Mouse (Mus musculus): Measurements from ENCODE around the gene Gata2. TPM values are rescaled to one million over a fixed set of nuclear protein-coding genes. Genes with fewer than 3 reads are reported as not detected.

Gene Gata2
- polyA plus RNA-seq, 1 experiment from 2014 or later, result 14.6 TPM

DNA sequence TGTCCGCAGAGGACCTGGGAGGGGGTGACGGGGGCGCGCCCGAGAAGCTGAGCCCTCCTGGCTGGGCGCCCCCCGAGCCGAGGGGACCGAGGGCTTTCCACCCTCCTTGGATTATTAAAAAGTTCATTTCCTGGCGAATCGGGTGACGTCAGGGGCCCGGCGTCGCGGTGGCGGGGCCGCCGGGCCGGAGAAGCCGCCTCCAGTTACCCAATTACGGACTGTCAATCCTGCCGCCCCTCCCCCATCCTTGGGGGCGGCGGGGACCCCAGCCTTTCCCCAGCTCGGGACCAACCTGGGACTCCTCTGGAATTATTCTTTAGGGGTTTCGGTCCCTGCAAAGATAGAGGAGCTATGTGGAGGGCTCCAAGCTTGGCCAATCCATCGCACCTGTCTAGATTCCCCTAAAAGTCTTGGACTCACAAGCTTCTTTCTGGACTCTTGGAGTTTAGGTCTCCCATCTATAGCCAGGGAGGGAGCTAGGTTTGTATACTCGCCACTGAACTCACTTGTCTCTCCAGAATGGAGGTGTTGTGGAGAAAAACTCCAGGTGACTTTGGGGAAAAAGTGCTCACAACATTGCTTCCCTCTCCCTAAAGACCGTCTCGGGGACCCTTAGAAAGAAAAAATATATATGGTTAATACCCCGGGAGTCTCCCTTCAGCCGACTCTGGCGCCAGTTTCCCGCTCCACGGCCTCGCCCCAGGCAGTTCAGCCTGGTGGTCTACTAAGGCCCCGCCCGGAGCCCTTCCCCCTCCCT lies 3.8 kb downstream of the Gata2 start:
- Histone ChIP-seq H3K27ac (no peak overlapping the region), H3K36me3 (replicated peaks) (no peaks in the 10 kb centered on the region), H3K9ac (0 out of 2 replicates have a peak overlapping the region, but pooled peaks have one; percentile 21), H3K4me2 (peak overlapping the region; percentile 63), H3K4me1 (peaks cover 50% of the 10 kb centered on the region), H3K27me3 (peaks cover 100% of the 10 kb centered on the region), H3K9me3 (no peaks in the 10 kb centered on the region), H3K4me3 (replicated peaks) (peak overlapping the region; percentile 40)
- WGBS, result under 1% methylated on average over 39 of the region's 39 CpGs
- ATAC-seq (ENCODE audit: low FRiP score), result no peak

DNA sequence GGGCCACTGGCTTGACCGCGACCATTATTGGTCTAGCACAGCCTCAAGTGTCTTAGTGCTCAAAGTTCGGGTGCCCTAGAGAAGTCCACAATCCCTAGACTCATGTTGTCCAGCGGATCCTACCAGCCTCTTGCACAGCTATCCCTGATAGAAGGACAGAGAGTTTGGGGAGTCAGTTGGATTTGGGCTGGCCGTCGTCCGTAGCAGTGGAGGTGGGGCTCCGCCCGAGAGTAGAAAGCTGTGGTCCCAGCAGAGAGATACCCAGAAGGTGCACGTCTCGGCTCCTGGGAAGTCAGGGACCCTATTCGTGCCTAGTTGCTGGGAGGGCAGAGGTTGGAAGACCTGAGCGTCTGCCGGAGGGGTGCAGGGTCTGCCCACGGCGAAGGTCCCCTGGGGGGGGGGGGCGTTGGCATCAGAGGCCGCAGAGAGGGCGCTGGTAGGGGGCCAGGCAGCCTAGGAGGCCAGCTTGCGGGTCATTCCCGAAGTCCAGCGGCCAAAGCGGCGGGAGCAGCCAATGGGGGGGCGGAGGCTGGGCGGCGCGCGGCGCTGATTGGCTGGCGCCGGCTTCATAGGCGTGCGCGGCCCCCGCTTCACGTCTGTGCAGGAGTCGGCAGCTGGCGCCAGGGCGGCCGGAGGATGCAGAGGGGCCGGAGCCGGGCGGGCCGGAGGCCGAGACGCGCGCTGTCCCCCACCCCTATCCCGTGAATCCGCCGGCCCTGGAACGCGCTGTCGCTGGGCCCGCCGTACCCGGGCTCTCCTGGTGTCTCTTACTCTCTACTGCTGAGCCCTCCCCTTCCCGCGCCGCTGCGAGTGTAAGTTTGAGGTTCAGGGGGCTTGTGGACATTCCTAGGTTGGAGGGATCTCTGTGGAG lies 4.6 kb downstream of the Gata2 start:
- under 1% methylated on average over 58 of the region's 62 CpGs for WGBS
- peaks cover 49% of the 10 kb centered on the region for H3K4me1 ChIP-seq

DNA sequence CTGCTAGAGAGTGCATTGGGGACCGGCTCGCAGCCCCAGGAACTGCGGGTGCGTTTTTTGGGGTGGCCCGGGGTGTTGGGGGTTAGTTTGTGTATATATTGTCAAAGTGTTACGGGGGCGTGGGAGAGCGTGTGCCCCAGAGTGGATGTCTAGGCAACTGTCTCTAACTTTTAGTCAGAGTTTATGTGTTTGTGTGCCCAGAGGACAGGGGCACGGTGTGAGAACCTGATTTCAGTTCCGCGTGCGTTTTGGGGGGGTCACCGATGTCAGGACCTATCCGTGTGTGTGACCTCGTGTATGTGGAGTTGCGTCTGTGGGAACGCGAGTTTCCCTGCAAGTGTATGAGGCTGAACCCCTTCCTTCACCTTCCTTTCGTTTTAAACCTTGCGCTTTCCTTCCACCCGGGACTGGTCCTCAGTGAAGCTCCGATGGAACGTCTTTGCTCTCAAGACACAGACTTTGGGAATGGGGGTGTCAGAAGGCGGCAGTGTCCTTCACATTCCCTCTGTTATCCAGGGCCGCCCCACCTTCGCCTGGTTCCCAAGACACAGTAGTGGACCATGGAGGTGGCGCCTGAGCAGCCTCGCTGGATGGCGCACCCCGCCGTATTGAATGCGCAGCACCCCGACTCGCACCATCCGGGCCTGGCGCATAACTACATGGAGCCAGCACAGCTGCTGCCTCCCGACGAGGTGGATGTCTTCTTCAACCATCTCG lies 5.5 kb downstream of the Gata2 start:
- H3K4me1 ChIP-seq, result peaks cover 41% of the 10 kb centered on the region
- H3K4me2 ChIP-seq, result peak overlapping the region; percentile 63
- no peak overlapping the region for H3K27ac ChIP-seq
- H3K36me3 ChIP-seq (replicated peaks), result no peaks in the 10 kb centered on the region
- peak overlapping the region; percentile 30; the same call in 1 of the 2 replicates for H3K9ac ChIP-seq
- 1% methylated on average over 39 of the region's 39 CpGs for WGBS
- peak overlapping the region; percentile 40 for H3K4me3 ChIP-seq (replicated peaks)
- H3K27me3 ChIP-seq, result peaks cover 100% of the 10 kb centered on the region
- no peak for ATAC-seq (ENCODE audit: low FRiP score)
- H3K9me3 ChIP-seq, result no peaks in the 10 kb centered on the region

More for the DNA sequence above, 4.6 kb downstream of the Gata2 start:
- Histone ChIP-seq H3K9me3 (no peaks in the 10 kb centered on the region), H3K27ac (no peak overlapping the region), H3K9ac (peak overlapping the region; percentile 30; the same call in 1 of the 2 replicates), H3K27me3 (peaks cover 100% of the 10 kb centered on the region), H3K4me2 (peak overlapping the region; percentile 63), H3K36me3 (replicated peaks) (no peaks in the 10 kb centered on the region), H3K4me3 (replicated peaks) (peak overlapping the region; percentile 40)
- ATAC-seq (ENCODE audit: low FRiP score), result peak; percentile 53; the same call in 1 of the 2 replicates

DNA sequence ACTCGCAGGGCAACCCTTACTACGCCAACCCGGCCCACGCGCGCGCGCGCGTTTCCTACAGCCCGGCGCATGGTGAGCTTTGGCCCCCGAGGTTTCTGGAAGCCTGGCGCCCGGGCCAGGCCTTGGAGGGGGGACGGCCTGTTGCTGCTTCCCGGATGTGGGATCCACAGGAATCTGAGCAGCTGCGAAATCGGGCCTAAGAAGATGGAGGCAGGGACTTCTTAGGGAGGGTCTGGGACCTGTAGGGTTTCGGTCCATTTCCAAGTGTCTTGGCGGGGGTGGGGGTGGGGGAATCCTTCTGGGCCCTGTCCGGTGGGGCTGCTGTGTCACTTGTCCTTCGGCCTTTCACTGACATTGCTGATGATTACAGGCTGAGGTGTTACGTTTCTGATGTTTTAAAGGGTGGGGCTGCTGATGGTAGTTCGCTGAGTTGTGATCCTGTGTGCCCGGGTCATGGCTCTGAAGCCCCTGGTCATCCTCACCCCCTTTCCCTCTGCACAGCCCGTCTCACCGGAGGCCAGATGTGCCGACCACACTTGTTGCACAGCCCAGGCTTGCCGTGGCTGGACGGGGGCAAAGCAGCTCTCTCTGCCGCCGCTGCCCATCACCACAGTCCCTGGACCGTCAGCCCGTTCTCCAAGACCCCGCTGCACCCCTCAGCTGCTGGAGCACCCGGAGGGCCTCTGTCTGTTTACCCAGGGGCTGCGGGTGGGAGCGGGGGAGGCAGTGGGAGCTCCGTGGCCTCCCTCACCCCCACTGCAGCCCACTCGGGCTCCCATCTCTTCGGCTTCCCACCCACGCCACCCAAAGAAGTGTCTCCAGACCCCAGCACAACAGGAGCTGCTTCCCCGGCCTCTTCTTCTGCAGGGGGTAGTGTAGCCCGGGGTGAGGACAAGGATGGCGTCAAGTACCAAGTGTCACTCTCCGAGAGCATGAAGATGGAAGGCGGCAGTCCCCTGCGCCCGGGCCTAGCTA lies 6.3 kb downstream of the Gata2 start:
- H3K4me3 ChIP-seq (replicated peaks), result peak overlapping the region; percentile 40

DNA sequence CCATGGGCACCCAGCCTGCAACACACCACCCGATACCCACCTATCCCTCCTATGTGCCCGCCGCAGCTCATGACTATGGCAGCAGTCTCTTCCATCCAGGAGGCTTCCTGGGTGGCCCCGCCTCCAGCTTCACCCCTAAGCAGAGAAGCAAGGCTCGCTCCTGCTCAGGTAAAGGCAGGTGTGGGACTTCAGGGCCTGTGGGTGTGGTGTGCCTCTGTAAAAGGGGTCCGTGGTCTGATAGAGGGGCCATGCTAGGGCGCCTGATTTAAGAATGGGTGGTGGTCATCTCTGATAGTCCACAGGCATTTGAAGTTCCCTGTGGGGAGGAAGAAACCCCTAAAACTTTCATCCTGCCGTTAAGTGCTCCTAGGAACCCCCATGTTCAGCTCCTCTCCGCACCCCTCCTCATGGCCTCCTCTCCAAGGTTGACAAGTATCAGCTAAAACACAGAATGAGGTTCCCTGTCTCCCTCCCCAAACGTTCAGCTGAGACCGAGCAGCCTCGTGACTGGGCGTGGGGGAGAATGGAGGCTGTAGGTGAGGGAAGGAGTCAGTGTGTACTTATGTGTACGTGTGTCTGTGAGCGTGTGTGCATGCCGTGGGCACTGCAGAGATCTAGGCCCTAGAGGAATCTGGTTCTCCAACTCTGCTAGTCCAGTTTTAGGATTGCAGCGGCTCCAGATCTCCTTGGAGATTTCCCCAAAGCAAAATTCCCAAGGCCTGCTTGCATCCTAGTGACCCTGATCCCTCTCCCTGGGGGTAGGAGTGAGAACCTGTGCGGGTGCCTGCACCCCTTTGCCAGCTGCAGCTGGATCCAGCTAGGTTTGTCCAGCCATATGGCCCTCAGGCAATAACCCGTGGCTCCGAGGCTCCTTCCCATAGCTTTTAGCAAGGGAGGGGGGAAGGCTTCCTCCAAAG lies 7.3 kb downstream of the Gata2 start:
- no peak for ATAC-seq (ENCODE audit: low FRiP score)
- Histone ChIP-seq H3K9me3 (no peaks in the 10 kb centered on the region), H3K27ac (no peak overlapping the region), H3K27me3 (peaks cover 99% of the 10 kb centered on the region), H3K4me3 (replicated peaks) (peak overlapping the region; percentile 40; the same call in 1 of the 2 replicates), H3K4me1 (peaks cover 43% of the 10 kb centered on the region), H3K9ac (no peak overlapping the region), H3K4me2 (no peak overlapping the region), H3K36me3 (replicated peaks) (no peaks in the 10 kb centered on the region)
- 4% methylated on average over 20 of the region's 20 CpGs for WGBS

More for the DNA sequence above, 6.3 kb downstream of the Gata2 start:
- Histone ChIP-seq H3K36me3 (replicated peaks) (no peaks in the 10 kb centered on the region), H3K4me2 (peak overlapping the region; percentile 63), H3K9me3 (no peaks in the 10 kb centered on the region), H3K27ac (no peak overlapping the region), H3K9ac (no peak overlapping the region), H3K4me1 (peaks cover 43% of the 10 kb centered on the region), H3K27me3 (peaks cover 100% of the 10 kb centered on the region)
- ATAC-seq (ENCODE audit: low FRiP score), result no peak
- 1% methylated on average over 49 of the region's 50 CpGs for WGBS

DNA sequence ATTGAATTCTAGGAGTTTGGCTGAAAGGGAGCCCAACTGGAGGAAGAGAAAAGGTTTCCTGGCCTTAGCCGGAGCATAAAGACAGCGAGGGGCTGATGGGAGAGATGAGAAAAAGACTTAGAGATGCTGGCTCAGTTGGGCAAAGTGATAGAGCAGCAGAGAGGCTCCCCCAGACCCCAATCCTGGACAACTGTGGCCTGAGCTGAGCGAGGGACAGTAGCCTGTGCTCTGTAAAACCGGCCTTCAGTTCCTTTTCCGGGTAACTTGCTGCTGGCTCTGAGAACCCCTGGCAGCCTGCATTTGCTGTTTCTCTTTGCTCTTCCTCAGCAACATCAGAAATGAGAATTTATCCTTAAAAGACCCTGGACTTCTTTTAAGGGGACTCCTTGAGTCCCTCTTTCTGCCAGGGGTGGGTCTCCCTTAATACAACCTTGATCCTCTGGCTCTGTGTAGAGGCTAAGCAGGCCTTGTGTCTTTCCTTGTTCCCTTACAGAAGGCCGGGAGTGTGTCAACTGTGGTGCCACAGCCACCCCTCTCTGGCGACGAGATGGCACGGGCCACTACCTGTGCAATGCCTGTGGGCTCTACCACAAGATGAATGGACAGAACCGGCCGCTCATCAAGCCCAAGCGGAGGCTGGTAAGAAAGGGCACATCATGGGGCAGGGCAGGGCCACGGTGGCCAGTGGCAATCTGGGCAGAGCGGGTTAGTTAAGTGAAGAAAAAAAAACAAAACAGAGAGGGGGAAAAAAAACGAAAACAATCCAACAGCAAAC lies 8.4 kb downstream of the Gata2 start:
- no peaks in the 10 kb centered on the region for H3K9me3 ChIP-seq
- H3K4me2 ChIP-seq, result no peak overlapping the region
- WGBS, result 2% methylated on average over 15 of the region's 15 CpGs
- ATAC-seq (ENCODE audit: low FRiP score), result no peak
- H3K9ac ChIP-seq, result no peak overlapping the region
- H3K4me3 ChIP-seq (replicated peaks), result no peak overlapping the region
- H3K27ac ChIP-seq, result no peak overlapping the region
- H3K27me3 ChIP-seq, result peaks cover 99% of the 10 kb centered on the region
- H3K4me1 ChIP-seq, result peaks cover 35% of the 10 kb centered on the region
- no peaks in the 10 kb centered on the region for H3K36me3 ChIP-seq (replicated peaks)

DNA sequence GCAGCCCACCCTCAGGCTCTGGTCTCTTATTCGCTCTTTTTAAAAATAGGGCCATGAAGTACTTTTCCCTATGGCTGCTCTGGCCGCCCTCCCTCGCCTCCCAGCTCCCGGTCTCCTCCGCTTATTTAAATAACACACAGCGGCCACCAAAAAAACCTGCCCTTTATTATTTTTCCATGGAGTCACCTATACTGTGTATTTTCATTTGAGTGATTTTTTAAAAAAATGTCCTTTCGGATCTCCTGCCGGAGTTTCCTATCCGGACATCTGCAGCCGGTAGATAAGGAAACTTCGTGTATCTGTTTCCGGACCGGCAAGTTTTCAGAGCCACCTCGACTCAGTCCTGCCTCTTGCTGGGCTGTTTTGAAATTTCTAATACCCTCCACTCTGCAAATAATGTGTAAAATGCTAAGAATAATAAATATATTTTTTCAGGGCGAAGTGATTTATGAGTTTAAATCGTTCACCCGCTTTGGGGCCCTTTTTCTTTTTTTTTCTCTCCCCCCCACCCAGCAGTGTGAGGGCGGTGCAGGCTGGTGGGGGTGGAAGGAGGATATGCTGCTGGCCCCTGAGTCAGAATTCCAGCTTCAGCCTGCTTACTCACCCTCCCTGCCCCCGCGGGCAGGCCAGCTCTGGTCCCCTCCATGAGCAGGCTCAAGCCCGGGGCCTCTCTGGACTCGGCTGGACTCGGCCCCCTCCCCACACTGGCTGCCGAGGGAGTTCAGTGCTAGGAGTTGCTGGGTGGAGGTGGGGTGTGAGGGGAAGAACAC lies 9.4 kb downstream of the Gata2 start:
- Histone ChIP-seq H3K27ac (no peak overlapping the region), H3K4me2 (no peak overlapping the region), H3K4me1 (peaks cover 25% of the 10 kb centered on the region), H3K9ac (no peak overlapping the region), H3K36me3 (replicated peaks) (no peaks in the 10 kb centered on the region), H3K27me3 (peaks cover 99% of the 10 kb centered on the region), H3K9me3 (no peaks in the 10 kb centered on the region), H3K4me3 (replicated peaks) (no peak overlapping the region)
- 0 out of 2 replicates have a peak, but pooled peaks have one; percentile 21 for ATAC-seq (ENCODE audit: low FRiP score)
- WGBS, result 3% methylated on average over 24 of the region's 24 CpGs

DNA sequence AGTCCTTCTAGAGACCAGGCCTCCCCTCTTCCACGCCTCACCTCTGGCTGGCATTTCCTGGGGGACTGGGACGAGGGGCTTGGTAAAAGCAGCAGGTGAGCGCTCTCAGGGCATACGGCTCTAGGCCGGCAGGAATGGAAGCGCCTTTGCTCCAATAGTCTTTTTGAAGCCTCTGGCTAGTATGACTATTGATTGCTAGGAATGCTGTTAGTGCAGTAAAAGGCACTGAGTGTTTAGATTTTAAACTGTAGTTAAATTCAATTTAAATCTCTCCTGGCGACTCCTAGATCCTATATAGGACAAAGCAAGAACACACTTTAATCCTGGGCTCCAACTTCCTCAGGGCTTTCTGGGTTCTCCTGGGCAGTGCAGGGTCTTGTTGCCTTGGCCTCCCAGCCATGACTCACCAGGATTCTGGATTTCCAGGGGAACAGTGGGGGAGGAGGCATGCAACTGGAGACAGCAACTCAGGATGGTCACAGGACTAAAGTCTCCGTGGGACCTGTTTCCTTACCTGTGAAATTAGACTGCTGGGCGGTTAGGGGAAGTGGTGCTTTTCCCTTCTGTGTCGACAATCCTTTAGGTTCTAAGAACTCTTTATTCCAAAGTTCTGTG lies 10.2 kb downstream of the Gata2 start:
- H3K27ac ChIP-seq, result no peak overlapping the region
- no peak overlapping the region for H3K4me2 ChIP-seq
- H3K4me1 ChIP-seq, result peaks cover 17% of the 10 kb centered on the region
- H3K36me3 ChIP-seq (replicated peaks), result no peaks in the 10 kb centered on the region
- H3K27me3 ChIP-seq, result peaks cover 99% of the 10 kb centered on the region
- no peak for ATAC-seq (ENCODE audit: low FRiP score)
- H3K9me3 ChIP-seq, result no peaks in the 10 kb centered on the region
- H3K9ac ChIP-seq, result no peak overlapping the region
- H3K4me3 ChIP-seq (replicated peaks), result no peak overlapping the region
- 3% methylated on average over 10 of the region's 10 CpGs for WGBS
